Mouse (Mus musculus) brain, adult 2 months (tissue): Measurements from ENCODE around the gene Pbxip1.

Source experiments
- DNase-seq: peaks from one replicate; pipeline ENCODE4 v3.0.0; 2011; ENCODE audit warnings: low read depth, low spot score

Gene Pbxip1

DNA sequence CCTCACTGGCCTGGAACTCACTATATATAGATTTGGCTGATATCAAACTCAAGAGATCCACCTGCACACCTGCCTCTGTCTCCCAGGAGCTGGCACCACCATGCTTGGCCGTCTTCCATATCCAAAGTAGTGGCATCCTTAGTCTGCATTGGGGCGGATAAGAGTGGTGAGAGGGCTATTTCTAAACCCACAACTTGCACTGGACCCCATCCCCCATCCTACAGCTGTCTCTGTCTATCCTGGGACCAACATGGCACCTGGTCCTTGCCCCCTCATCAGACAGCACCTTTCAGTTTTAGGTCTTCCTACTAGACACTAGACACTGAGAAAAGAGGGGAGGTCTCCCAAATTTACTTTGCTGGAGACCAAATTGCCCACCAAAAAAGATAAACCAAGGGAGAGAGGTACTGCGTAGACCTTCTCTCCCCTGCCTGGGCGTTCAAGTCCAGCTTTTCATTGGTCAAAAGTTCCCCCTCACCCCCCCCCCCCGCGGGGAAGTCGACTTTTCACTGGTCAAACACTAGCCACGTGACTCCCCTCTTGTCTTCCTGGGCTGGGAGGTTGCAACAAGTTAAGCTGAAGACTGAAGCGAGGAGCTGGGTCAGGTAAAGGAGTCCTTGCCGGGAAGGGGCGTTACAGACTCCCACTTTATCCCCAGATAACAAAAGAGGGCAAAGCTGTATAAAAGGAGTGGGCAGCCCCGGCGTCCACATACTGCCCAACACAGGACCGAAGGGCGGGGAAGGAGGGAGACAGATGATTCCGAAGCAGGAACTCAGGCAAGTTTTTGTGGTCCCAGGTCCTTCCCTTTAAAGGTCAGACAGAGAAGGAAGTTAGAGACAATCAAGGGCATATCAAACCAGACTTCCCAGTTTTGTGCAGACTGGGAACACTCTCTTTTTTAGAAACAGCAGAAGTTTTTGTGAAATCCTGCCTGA is at the start of gene Pbxip1:
Gene Pbxip1, plus strand, starts transcription at position 531 of the 938 bp plus-strand sequence.
- peak; percentile 54 for DNase-seq

DNA sequence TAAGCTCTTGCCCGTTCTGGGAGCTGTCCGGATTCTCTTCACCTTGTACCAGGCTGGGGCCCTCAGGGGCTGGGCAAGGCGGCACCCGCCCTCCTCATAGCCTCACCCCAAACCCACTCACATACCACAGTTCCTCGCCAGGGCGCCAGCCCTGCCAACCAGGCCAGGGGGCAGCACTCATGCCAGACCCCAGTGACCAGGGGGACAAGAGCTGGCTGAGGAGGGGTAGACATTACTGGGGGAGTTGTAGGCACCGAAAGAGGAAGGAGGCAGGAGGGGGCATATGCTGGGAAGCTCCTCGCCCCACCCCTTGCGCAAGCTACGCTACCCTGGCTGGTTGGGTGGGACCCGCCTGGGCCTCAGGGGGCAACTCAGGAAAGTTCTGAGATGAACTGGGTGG is 48.9 kb upstream of the Pbxip1 start:
- no peak for DNase-seq

DNA sequence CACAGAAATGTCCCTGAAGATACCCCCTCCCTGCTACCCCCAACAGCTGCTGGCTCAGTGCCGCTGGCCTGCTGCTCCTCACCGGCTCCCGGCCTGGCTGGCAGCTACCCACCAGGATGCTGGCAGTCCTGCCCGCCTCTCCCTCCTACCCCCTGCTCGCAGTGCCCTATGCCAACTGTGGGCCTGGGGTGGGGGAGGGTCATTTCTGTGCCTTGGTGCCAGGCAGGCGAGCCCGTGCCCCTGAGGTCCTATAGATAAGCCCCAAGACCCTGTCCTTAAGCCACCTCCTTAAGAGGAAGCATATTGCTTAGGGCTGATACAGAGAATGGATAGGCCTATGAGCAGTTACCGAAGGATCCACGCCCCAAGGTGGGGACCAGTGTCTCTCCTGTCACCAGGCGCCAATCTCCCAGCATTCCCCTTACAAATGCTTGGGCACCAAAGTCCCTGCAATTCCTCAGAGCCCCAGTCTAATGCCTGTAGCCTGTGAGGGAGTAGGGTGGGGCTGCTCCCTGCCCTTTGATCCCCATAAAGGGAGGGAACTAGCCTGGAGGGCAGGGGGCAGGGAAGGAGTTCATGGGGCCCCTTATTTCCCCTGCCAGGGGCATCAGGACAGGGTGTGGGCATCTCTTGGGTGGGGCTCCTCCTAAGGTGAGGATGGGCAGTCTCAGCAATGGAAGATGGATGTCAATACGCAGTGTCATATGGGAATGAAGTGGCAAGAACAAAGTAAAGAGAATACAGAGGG is 48.2 kb upstream of the Pbxip1 start:
- peak; percentile 59 for DNase-seq

DNA sequence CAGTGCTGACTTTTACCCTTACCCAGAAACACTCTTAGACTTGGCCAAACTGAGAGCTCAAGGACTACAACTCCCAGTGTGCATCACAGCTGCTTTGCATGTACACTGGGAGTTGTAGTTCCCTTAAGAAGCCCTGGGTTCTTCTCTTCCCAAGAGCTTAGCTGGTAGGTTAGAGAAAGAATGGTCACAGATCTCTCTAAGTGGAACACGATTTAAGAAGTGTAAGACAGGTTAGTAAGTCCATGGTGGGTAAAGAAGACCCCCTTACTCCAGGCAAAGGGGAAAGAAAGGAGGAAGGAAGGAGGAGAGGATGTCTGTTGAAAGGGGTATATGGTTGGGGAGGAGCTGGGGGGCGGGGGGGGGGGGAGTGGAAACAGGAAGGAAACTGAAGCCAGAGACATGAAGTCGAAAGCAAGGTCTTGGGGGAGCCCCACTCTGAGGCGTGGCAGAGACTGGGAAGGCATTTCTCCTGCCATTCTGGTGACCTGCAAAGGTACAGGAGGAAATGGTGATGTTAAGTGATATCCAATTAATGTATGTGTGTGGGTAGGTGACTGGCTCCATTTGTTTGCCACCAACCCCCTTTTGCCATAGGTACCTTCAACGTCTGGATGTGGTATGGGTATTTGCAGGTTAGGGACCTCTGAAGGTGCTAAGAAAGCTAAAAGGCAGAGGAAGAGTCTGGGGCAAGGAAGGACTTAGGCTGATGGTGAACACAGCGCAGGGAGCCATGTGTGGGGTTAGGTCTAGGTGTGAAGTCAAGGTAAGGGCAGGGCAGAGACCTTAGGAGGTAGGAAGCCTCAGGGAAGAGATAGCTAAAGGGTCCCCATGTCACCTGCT is 47.4 kb upstream of the Pbxip1 start:
- DNase-seq = peak; percentile 84

DNA sequence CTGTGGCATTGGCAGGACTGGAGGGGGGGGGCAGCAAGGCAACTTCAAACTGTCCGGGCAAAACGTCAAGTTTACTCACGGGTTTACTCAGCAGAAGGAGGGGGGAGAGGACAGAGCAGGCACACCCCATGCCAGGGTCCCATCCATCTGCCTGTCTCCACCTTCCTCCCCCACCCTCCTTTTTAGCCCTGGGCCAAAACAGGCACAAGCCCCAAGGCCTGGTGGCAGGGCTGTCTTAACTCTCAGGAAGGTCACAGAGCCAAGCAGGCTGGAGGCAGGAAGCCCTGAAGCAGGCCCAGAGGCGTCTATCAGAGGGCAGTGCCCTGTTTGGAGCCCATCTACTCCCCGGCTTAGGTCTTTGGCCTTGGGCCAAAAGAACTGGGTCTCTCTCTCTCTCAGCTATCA is 46.4 kb upstream of the Pbxip1 start:
- peak; percentile 45 for DNase-seq

DNA sequence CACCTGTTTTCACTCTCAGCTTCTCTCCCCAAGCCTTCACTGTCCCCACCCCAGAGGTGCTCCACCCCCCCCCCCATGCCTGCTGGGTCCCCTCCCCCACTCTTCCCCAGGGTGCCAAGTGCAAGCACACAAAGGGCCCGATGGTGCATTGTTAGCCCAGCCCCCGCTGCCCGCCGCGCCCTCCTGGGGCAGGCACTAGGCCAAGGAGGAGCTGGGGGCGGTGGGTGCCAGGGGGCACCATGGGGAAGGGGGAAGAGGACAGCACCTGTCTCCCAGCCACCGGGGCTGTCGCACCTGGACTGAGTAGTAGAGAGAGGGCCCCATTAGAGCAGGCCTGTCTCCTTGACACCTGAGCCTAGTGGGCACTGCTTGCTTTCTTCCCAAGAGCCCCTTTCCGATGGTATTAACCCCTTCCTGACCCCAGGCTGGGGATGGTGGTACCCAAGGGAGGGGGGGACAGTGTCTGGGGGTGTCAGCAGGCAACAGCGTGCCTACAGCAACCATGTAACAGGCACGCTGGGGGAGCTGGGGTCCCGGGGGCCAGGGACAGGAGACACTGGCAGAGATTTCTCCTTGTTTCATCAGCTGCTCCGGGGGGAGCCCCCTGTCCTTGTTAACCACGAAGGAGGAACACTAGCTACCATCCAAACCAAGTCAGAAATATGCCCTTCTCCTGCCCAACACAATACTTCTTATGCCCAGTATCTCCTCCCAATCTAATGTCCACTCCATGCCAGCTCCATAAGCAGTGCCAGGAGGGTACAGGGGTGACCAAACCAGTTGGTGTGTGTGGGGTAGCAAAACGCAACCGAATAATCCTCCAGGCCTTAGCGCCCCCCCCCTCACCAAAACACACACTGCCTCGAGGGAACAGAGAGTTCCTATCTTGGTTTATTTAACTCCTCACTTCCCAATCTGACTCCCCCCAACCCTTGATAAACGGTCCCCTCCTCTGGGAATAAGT is 45.5 kb upstream of the Pbxip1 start:
- DNase-seq = peak; percentile 62

DNA sequence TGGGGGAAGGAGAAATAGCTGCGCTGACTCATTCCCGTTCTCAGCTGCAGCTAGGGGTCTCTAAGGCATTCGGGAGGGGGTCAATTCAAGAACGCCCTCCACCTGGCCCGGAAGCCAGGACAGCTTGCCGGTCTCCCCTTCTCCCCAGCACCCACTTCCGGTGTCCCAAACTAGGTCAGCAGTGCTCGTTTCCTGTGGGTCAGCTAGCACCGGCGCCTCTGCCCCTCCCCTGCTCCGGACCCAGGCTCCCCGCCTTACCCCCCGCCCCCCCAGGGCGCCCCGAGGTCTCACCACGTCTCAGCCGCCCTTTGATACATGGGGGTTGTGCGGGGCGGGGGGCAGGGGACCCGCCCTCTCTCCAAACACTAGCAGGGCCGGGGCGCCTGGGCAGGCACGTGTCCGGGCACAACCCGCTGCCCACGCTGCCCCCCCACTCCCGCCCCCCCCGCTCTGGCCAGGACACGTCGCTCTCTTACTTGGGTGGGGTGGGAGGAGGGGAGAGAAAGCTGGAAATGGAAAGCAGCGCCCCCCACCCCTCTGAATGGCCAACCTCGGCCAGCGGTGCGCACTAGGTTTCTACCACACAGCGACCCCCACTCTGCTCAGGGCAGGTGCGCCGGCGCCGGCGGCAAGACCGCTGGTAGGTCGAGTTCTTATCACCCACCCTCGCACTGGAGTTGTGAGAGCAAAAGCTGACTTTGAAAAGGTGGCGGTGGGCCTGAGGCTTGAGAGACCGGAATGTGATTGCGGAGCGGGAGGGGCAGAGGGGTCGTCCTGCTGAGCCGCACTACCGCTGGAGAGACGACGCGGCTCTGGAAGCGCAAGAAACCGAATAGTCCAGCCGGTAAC is 44.6 kb upstream of the Pbxip1 start:
- peak; percentile 79 for DNase-seq

DNA sequence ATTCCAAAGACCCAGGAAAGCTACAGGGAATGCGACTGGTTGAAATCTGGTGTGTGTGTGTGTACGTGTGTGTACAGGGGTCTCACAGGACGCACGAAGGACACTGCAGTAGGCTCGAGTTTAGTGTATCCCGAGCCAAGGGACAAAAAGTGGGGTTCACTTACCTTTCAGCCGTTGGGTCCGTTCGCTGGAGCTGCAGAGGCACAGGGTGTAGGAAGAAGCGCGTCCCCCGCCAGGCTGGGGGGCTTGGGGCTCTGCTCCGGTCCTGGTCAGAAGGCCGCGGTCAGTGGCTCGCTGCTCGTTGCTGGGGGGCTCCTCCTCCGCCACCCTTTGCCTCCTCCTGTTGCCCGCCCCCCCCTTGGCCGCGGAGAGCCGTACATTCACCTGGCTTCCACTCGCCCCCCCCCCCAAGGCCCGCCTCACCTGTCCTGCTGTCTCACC is 43.6 kb upstream of the Pbxip1 start:
- DNase-seq = no peak

DNA sequence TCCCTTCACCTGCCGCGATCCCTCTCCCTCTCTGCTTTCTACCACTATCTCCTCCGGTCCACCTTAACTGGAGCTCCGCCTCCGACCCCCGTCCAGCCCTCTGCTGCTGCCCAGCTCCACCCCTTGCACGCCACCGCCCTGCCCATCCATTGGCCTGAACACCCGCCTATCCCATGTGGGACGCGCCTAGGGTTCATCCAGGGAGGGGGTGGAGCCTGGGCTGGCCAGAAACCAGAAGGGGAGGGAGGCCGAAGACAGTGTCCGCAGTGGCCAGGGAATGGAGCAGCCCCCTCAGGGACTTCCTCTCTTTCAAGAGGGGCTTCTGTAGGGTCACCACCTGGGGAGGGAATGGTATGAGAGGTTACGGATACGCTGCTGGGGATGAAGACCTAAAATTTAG is 42.9 kb upstream of the Pbxip1 start:
- DNase-seq = peak; percentile 99

DNA sequence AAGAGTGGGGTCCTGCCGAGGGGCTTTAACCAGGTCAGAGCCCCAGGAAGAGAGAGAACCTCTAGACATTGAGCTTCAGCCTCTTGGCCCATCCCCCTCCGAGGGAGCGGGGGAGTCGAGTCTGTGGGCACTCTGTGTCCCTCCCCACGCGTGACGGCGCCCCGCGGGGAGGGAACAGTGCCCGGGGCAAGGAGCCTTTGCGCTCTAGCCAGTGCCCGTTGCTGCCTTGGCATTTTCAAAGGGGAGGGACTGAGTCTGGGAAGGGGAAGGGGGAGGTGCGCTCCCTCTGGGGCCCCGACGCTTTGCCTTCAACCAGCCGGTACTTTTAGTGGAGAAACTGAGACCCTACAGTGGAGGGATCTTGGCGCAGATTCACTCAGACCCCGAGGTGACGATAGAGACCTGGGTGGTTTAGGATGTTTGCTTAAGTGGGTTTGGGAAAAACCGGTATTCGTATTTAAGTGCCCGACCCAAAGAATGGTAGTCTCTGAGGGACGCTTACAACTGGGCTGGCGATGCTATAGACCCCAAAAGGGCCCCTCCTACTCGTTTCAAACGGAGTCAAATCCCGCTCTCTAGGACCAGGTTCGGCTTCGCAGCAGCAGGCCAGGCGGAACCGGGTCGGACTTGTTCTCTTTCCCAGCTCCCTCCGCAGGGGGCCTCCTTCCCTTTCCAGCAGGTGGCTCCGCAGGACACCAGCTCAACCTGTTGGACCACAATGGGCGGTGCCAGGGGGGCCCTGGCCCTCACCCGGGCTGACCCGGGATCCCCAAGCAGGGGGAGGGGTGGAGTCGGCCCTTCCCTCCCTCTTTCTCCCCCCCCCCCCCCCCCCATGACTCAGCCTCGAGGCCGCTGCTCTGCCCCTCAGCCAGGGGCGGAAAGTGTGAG is 42.3 kb upstream of the Pbxip1 start, which contains the start of gene Zbtb7b:
Gene Zbtb7b, minus strand, starts transcription at position 771 of the 888 bp plus-strand sequence.
- peak; percentile 90 for DNase-seq

DNA sequence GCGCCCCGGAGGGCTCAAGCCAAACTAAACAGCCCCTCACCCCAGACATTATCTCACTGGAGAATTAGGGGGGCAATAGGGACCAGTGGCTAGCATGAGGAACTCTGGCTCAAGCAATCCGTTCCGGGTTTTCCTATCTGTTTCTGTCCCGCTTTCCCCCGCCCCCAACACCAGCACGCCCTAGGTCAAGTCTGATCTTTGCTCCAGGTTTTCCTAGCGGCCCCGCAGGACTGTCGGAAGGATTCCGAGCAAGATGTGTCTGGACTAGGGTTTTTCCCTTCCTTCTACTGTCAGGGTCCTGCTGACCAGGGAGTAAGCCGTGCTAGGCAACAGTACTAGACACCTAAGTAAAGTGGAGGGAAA is 41.6 kb upstream of the Pbxip1 start:
- DNase-seq = peak; percentile 94

DNA sequence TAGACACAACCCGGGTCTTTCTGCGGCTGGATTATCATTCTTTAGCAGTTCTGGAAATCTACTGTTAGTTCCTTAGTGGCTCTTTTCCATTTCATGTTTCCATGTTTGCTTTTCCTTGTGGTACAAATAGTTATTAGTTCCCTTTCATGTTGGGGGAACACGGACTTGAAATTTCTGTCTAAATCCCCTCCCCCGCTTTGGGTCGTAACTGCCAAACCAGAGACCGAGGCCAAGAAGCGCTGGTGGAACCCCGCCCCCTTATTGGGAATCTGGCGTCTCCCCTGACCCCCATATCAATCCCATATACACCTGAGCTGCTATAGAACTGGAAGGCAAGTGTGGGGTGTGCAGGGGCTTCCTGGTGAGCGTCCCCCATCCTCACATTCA is 41.1 kb upstream of the Pbxip1 start:
- no peak for DNase-seq

DNA sequence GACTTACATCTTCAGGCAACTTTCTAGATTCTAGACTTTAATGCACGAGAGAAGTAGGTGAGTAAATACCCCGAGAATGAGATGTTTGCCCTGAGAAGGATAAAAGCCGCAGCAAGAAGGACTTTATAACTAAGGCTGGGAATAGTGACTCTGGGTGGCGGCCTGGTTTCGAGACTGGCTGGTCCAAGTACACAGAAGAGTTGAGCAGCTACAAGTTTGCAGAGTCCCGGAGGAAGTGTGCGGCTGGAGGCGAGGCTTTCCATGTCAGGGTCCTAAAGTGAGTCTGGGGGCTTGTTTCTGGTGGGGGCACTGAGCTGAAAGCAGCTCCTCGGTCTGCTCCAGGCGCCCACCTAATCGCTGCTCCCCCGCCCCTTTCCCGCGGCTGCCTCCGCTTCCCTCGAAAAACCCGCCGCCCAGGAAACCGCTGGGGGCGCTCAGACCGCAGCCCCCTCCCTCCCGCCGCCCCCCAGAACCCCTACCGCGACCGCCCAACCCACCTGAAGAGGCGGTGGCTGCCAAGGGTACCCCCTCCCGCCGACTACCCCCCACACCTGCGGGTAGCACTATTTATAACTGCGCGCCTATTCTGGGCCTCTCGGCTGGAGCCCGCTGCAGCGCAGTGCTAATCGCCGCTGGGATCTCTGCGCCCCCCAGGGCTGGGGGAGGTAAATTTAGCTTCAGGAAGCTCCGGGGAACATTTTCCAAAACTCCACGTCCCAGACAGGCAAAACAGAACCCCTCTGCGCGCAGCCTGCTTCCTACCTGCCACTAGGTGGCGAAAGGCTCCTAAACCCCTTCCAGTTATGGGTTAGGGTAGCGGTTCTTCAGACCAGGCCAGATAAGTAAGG is 40.5 kb upstream of the Pbxip1 start:
- peak; percentile 83 for DNase-seq

DNA sequence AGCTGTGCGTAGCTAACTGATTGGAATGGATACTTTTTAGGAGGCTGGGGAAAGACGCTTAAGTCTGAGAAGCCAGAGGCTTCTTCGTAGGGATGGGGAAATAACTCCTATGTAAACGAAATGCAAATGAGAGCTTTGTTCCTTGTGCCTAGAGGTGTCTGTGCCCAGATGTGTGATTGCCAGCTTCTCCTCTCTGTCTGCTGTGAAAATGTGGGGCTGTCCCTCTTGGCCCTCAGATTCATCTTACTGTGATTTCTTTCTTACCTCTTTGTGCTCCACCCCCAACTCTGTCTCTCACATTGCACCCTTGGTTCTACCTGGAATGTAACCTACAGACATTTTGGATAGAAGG is 39.9 kb upstream of the Pbxip1 start:
- no peak for DNase-seq

DNA sequence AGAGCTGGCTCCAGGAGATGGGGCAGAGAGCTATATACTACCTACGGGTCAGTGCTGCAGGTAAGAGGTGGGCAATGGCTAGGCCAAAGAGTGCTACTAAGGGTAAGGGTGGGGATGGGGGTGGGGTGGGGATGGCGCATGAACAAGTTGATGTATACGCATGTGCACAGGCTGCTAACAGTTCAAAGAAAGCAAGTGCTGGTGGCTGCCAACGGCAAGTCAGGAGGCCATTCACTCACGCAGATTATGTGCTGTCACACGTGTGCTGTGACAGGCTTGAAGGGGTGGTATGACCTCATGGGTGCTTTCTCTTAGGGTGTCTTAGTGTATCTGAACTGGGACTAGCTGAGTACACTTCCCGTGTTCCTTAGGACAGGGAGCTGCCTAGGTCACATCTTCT is 35.2 kb upstream of the Pbxip1 start:
- DNase-seq = no peak

DNA sequence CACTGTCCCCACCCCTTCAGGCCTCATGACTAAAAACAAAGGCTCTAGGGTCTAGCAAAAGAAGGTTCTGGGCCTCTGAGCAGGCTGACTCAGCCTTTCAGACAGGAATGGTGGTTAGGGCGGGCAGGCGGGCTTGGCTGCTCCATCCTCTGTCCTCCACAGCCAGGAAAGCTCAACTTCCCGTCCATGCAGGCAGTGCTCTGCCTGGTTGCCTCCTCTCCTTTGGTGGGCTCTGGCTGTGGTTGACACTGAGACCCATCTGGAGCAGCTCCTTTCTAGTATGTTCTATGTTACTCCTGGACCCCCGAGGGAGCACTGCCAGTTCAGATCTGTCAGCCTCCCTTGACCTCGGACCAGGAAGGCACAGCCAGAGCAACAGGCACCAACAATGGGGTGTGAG is 33.8 kb upstream of the Pbxip1 start, which contains the start of gene Lenep:
Gene Lenep, minus strand, starts transcription at position 101 of the 400 bp plus-strand sequence.
- no peak for DNase-seq

DNA sequence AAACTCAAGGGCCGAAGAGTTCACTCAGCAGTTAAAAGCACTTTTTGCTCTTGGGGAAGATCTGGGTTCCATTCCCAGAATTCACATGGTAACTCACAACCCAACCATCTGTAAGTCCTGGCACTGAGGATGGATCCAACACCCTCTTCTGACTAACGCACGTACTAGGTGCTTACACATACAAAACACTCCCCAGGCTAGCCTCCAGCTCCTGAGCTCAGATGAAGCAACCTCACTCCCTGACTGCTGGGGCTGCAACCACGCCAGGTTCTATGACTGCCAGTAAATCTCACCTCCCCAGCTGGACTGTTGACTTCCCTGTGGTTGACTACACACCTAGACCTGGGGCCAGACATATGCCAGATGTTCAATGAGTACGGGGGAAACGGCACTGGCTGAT is 29.6 kb upstream of the Pbxip1 start:
- DNase-seq = peak; percentile 55

DNA sequence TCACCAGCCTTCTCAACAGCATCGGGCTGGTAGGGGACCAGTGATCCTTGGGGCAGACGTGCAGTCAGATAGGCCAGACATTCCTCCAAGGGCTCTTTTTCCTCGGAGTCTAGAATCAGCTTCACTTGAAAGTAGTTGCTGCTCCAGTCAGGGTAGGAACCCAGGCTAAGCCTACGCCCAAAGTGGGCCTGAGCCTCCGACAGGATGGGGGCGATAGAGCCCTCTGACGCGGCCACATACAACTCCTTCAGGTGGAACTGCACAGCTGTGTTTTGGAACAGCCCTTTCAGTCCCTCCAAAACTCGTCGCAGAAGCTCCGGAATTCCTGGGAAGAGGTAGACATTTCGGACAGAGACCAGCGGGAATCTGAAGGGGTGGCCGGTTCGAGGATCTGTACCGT is 28.1 kb upstream of the Pbxip1 start:
- no peak for DNase-seq
